Mouse (Mus musculus) testis, adult 2 months (tissue): Measurements from ENCODE around the gene Gm20479.

ENCODE experiments used
- CTCF ChIP-seq: fragments of 200-500 bp; IDR thresholded peaks from 2 replicates; pipeline ENCODE4 v1.5.1; 2012; ENCODE audit warnings: low read depth, mild to moderate bottlenecking, inconsistent platforms, low read length, moderate library complexity; ENCODE audit not compliant: control insufficient read depth, insufficient read depth, insufficient replicate concordance
- POLR2A ChIP-seq: fragments of 200-500 bp; IDR thresholded peaks from 2 replicates; pipeline ENCODE4 v1.6.1; 2012; ENCODE audit warnings: low read depth, mild to moderate bottlenecking, inconsistent platforms, low read length, moderate library complexity; ENCODE audit not compliant: control insufficient read depth

GRCm38 (mm10) chr7:27310996-27311535, 46.2 kb downstream of the Gm20479 start:
- TF ChIP-seq POLR2A (no peak), CTCF (no peak)
